Mouse (Mus musculus): ENCODE measurements at regions not wholly inside any gene's neighbourhood (a gene's known extent, or its start where the extent isn't known, plus 50 kb on each side); places are given as distances from the start of the nearest gene placed in this dataset.

DNA sequence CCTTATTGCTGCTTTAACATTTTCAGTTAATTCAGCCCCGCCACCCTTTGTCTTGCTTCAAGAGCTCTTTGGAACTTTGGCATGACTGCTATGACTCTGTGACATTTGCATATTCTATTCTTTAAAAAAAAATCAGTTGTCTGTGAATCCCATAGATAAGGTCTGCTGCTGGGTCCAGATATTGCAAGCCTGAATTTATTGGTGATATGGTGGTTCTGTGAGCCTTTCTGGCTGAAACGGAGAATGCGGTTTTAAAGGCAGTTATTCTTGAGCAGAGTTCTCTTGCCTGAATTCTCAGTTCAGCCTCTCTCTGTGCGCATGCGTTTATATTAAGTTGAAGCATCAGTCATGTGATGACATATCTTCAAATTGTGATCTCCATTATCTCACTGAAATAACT lies 560.7 kb downstream of the Cdh9 start:
- DNase-seq: no peak
